Mouse (Mus musculus): ENCODE data around the gene Vapa. TPM values are rescaled to one million over a fixed set of nuclear protein-coding genes. Genes with fewer than 3 reads are reported as not detected.

Vapa gene
- polyA plus RNA-seq, 1 experiment: 3.7 TPM

- Histone ChIP-seq H3K4me1 (ENCODE audit: control insufficient read depth) (peaks cover 2% of the 10 kb centered on the region; the same call in 1 of the 2 replicates), H3K4me3 (replicated peaks) (no peak overlapping the region), H3K36me3 (ENCODE audit: control insufficient read depth) (no peaks in the 10 kb centered on the region), H3K27me3 (ENCODE audit: control insufficient read depth) (no peaks in the 10 kb centered on the region), H3K9me3 (ENCODE audit: control insufficient read depth, low read length) (no peaks in the 10 kb centered on the region)
- TF ChIP-seq GATA1 (IDR thresholded peaks at IDR 0.05; ENCODE audit: low read length) (no peak), TAL1 (IDR thresholded peaks at IDR 0.05; ENCODE audit: low read length) (no peak)
Observed at GRCm38 (mm10) chr17:65648371-65649174, 35.2 kb upstream of the Vapa start.

- Histone ChIP-seq H3K9me3 (ENCODE audit: control insufficient read depth, low read length) (no peaks in the 10 kb centered on the region), H3K4me1 (ENCODE audit: control insufficient read depth) (peaks cover 2% of the 10 kb centered on the region; the same call in 1 of the 2 replicates), H3K27me3 (ENCODE audit: control insufficient read depth) (no peaks in the 10 kb centered on the region), H3K4me3 (replicated peaks) (no peak overlapping the region), H3K36me3 (ENCODE audit: control insufficient read depth) (no peaks in the 10 kb centered on the region)
- TF ChIP-seq TAL1 (IDR thresholded peaks at IDR 0.05; ENCODE audit: low read length) (no peak), GATA1 (IDR thresholded peaks at IDR 0.05; ENCODE audit: low read length) (no peak)
Observed at GRCm38 (mm10) chr17:65647961-65648360, 34.6 kb upstream of the Vapa start.

- H3K27me3 ChIP-seq (ENCODE audit: control insufficient read depth): no peaks in the 10 kb centered on the region
- H3K36me3 ChIP-seq (ENCODE audit: control insufficient read depth): no peaks in the 10 kb centered on the region
- H3K9me3 ChIP-seq (ENCODE audit: control insufficient read depth, low read length): no peaks in the 10 kb centered on the region
- H3K4me1 ChIP-seq (ENCODE audit: control insufficient read depth): peaks cover 2% of the 10 kb centered on the region; the same call in 1 of the 2 replicates
- no peak overlapping the region for H3K4me3 ChIP-seq (replicated peaks)
- TF ChIP-seq GATA1 (IDR thresholded peaks at IDR 0.05; ENCODE audit: low read length) (no peak), TAL1 (IDR thresholded peaks at IDR 0.05; ENCODE audit: low read length) (no peak)
Observed at GRCm38 (mm10) chr17:65647226-65647625, 33.9 kb upstream of the Vapa start.

- Histone ChIP-seq H3K36me3 (ENCODE audit: control insufficient read depth) (no peaks in the 10 kb centered on the region), H3K27me3 (ENCODE audit: control insufficient read depth) (no peaks in the 10 kb centered on the region), H3K4me3 (replicated peaks) (no peak overlapping the region), H3K9me3 (ENCODE audit: control insufficient read depth, low read length) (no peaks in the 10 kb centered on the region), H3K4me1 (ENCODE audit: control insufficient read depth) (no peaks in the 10 kb centered on the region)
- TF ChIP-seq GATA1 (IDR thresholded peaks at IDR 0.05; ENCODE audit: low read length) (no peak), TAL1 (IDR thresholded peaks at IDR 0.05; ENCODE audit: low read length) (no peak)
Observed at GRCm38 (mm10) chr17:65643579-65643978, 30.2 kb upstream of the Vapa start.

GRCm38 (mm10) chr17:65643051-65643521 lies 29.7 kb upstream of the Vapa start:
- H3K9me3 ChIP-seq (ENCODE audit: control insufficient read depth, low read length): no peaks in the 10 kb centered on the region
- H3K4me1 ChIP-seq (ENCODE audit: control insufficient read depth): no peaks in the 10 kb centered on the region
- TF ChIP-seq GATA1 (IDR thresholded peaks at IDR 0.05; ENCODE audit: low read length) (no peak), TAL1 (IDR thresholded peaks at IDR 0.05; ENCODE audit: low read length) (no peak)
- no peaks in the 10 kb centered on the region for H3K27me3 ChIP-seq (ENCODE audit: control insufficient read depth)
- H3K4me3 ChIP-seq (replicated peaks): no peak overlapping the region
- H3K36me3 ChIP-seq (ENCODE audit: control insufficient read depth): no peaks in the 10 kb centered on the region

DNA sequence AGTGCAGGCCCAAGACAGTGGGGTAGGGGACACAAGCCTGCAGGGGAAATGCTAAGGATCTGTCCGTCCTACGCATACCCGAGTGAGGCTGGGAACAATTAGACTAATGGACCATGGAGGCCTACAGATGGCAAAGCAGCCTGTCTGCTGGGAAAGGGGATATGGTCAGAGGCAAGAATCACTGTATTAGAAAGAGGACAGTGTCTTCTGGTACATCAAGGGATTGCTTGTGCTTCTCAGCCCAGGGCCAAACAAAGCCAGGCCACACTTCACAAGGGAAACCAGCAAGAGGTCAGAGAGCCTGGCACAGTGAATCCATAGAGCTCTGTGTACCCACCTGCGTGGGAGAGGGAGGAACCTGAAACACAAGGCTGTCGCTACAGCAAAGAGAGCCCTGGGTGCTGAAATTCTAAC lies 29.2 kb upstream of the Vapa start:
- Histone ChIP-seq H3K9me3 (ENCODE audit: control insufficient read depth, low read length) (no peaks in the 10 kb centered on the region), H3K27me3 (ENCODE audit: control insufficient read depth) (no peaks in the 10 kb centered on the region), H3K4me3 (replicated peaks) (no peak overlapping the region), H3K4me1 (ENCODE audit: control insufficient read depth) (no peaks in the 10 kb centered on the region), H3K36me3 (ENCODE audit: control insufficient read depth) (no peaks in the 10 kb centered on the region)
- no peak for TF ChIP-seq TAL1 (IDR thresholded peaks at IDR 0.05; ENCODE audit: low read length)
- TF ChIP-seq GATA1 (IDR thresholded peaks at IDR 0.05; ENCODE audit: low read length): no peak

- TF ChIP-seq TAL1 (IDR thresholded peaks at IDR 0.05; ENCODE audit: low read length) (no peak), GATA1 (IDR thresholded peaks at IDR 0.05; ENCODE audit: low read length) (no peak)
- Histone ChIP-seq H3K36me3 (ENCODE audit: control insufficient read depth) (no peaks in the 10 kb centered on the region), H3K4me1 (ENCODE audit: control insufficient read depth) (no peaks in the 10 kb centered on the region), H3K4me3 (replicated peaks) (no peak within 1 kb of the TSS), H3K9me3 (ENCODE audit: control insufficient read depth, low read length) (no peaks in the 10 kb centered on the region), H3K27me3 (ENCODE audit: control insufficient read depth) (no peaks in the 10 kb centered on the region)
Observed at GRCm38 (mm10) chr17:65641734-65642218, 28.4 kb upstream of the Vapa start, which contains the start of gene Txndc2. Txndc2 (minus strand) TSS chr17:65642168.

- Histone ChIP-seq H3K9me3 (ENCODE audit: control insufficient read depth, low read length) (no peaks in the 10 kb centered on the region), H3K27me3 (ENCODE audit: control insufficient read depth) (peaks cover 4% of the 10 kb centered on the region; the same call in 1 of the 2 replicates), H3K4me3 (replicated peaks) (no peak overlapping the region), H3K36me3 (ENCODE audit: control insufficient read depth) (no peaks in the 10 kb centered on the region), H3K4me1 (ENCODE audit: control insufficient read depth) (no peaks in the 10 kb centered on the region)
- no peak for TF ChIP-seq TAL1 (IDR thresholded peaks at IDR 0.05; ENCODE audit: low read length)
- no peak for TF ChIP-seq GATA1 (IDR thresholded peaks at IDR 0.05; ENCODE audit: low read length)
Observed at GRCm38 (mm10) chr17:65639144-65639543, 25.8 kb upstream of the Vapa start.

GRCm38 (mm10) chr17:65635715-65636360 lies 22.5 kb upstream of the Vapa start:
- Histone ChIP-seq H3K4me3 (replicated peaks) (no peak overlapping the region), H3K36me3 (ENCODE audit: control insufficient read depth) (no peaks in the 10 kb centered on the region), H3K4me1 (ENCODE audit: control insufficient read depth) (no peaks in the 10 kb centered on the region), H3K27me3 (ENCODE audit: control insufficient read depth) (peaks cover 4% of the 10 kb centered on the region; the same call in 1 of the 2 replicates), H3K9me3 (ENCODE audit: control insufficient read depth, low read length) (no peaks in the 10 kb centered on the region)
- TF ChIP-seq GATA1 (IDR thresholded peaks at IDR 0.05; ENCODE audit: low read length) (no peak), TAL1 (IDR thresholded peaks at IDR 0.05; ENCODE audit: low read length) (no peak)
